Mouse (Mus musculus): ENCODE data around the gene Usp37. TPM values are rescaled to one million over a fixed set of nuclear protein-coding genes. Genes with fewer than 3 reads are reported as not detected.

The Usp37 gene
- polyA plus RNA-seq, 1 experiment from 2014 or later: 8.3 TPM

- H3K9ac ChIP-seq (ENCODE audit: low read length): no peak overlapping the region
- WGBS: 91% methylated on average over 29 of the region's 29 CpGs
- no peak overlapping the region for H3K4me2 ChIP-seq (replicated peaks; ENCODE audit: low read depth)
- H3K4me3 ChIP-seq (ENCODE audit: low read depth, low read length): no peak overlapping the region
- no peak for DNase-seq (ENCODE audit: low spot score)
- H3K36me3 ChIP-seq (ENCODE audit: control insufficient read depth, insufficient read depth, low read length): peaks cover 54% of the 10 kb centered on the region
- no peak for TF ChIP-seq EP300 (optimal IDR thresholded peaks at IDR 0.05)
- no peaks in the 10 kb centered on the region for H3K27me3 ChIP-seq (ENCODE audit: control insufficient read depth, insufficient read depth, low read length)
- H3K4me1 ChIP-seq (replicated peaks; ENCODE audit: control insufficient read depth, insufficient read depth): no peaks in the 10 kb centered on the region
- no peak for ATAC-seq (ENCODE audit: low FRiP score, low TSS enrichment)
- H3K9me3 ChIP-seq (ENCODE audit: control insufficient read depth, low read length): no peaks in the 10 kb centered on the region
- no peak overlapping the region for H3K27ac ChIP-seq (replicated peaks)
These were observed 25.9 kb upstream of the Usp37 start for GRCm38 (mm10) chr1:74569739-74570719.

DNA sequence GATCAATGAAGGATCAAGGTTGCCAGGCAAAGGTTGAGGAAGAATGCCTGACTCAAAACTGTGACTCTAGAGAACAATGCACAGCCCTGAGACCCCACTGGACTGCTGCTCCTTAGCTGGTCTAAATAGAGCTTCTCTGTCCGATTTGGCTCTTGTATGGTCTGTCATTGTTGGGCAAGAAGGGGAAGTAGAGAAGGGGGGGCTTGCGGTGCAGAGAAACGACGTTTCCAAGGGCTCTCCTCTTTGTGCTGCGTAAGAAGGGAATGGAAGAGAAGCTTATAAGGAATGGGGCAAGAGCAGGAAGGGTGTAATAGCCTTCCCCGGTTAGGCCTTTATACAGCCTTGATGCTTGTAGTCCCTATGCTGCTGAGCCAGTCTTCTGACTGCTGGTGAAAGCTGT lies 21.8 kb upstream of the Usp37 start:
- H3K27me3 ChIP-seq (ENCODE audit: control insufficient read depth, insufficient read depth, low read length): no peaks in the 10 kb centered on the region
- H3K9ac ChIP-seq (ENCODE audit: low read length): no peak overlapping the region
- H3K4me3 ChIP-seq (ENCODE audit: low read depth, low read length): no peak overlapping the region
- ATAC-seq (ENCODE audit: low FRiP score, low TSS enrichment): no peak
- H3K36me3 ChIP-seq (ENCODE audit: control insufficient read depth, insufficient read depth, low read length): peaks cover 40% of the 10 kb centered on the region
- 90% methylated on average over 6 of the region's 6 CpGs for WGBS
- no peak for DNase-seq (ENCODE audit: low spot score)
- H3K27ac ChIP-seq (replicated peaks): no peak overlapping the region
- no peaks in the 10 kb centered on the region for H3K9me3 ChIP-seq (ENCODE audit: control insufficient read depth, low read length)
- H3K4me1 ChIP-seq (replicated peaks; ENCODE audit: control insufficient read depth, insufficient read depth): no peaks in the 10 kb centered on the region
- H3K4me2 ChIP-seq (replicated peaks; ENCODE audit: low read depth): no peak overlapping the region
- TF ChIP-seq CTCF (IDR thresholded peaks at IDR 0.05; ENCODE audit: low read depth) (no peak), EP300 (optimal IDR thresholded peaks at IDR 0.05) (no peak)

- no peak overlapping the region for H3K4me3 ChIP-seq (ENCODE audit: low read depth, low read length)
- 81% methylated on average over 5 of the region's 5 CpGs for WGBS
These were observed 15.0 kb upstream of the Usp37 start for GRCm38 (mm10) chr1:74559061-74559460.

GRCm38 (mm10) chr1:74542451-74542961 lies 1.6 kb downstream of the Usp37 start, which contains the start of gene Plcd4:
Gene Plcd4 (plus strand): TSS chr1:74542888.
- ATAC-seq (ENCODE audit: low FRiP score, low TSS enrichment) (0 out of 2 replicates have a peak, but pooled peaks have one; percentile 29), DNase-seq (ENCODE audit: low spot score) (no peak)
- Histone ChIP-seq H3K4me2 (replicated peaks; ENCODE audit: low read depth) (no peak within 1 kb of the TSS), H3K27me3 (ENCODE audit: control insufficient read depth, insufficient read depth, low read length) (no peaks in the 10 kb centered on the region), H3K36me3 (ENCODE audit: control insufficient read depth, insufficient read depth, low read length) (no peaks in the 10 kb centered on the region), H3K4me3 (ENCODE audit: low read depth, low read length) (no peak within 1 kb of the TSS), H3K4me1 (replicated peaks; ENCODE audit: control insufficient read depth, insufficient read depth) (no peaks in the 10 kb centered on the region), H3K9me3 (ENCODE audit: control insufficient read depth, low read length) (no peaks in the 10 kb centered on the region), H3K9ac (ENCODE audit: low read length) (0 out of 2 replicates have a peak within 1 kb of the TSS, but pooled peaks have one; percentile 13), H3K27ac (replicated peaks) (no peak within 1 kb of the TSS)
- WGBS: 8% methylated on average over 6 of the region's 6 CpGs
- TF ChIP-seq EP300 (optimal IDR thresholded peaks at IDR 0.05) (no peak), CTCF (IDR thresholded peaks at IDR 0.05; ENCODE audit: low read depth) (no peak)

More at GRCm38 (mm10) chr1:74559061-74559460, 15.0 kb upstream of the Usp37 start:
- no peak for TF ChIP-seq EP300 (optimal IDR thresholded peaks at IDR 0.05)
- TF ChIP-seq CTCF (IDR thresholded peaks at IDR 0.05; ENCODE audit: low read depth): no peak
- Histone ChIP-seq H3K9me3 (ENCODE audit: control insufficient read depth, low read length) (no peaks in the 10 kb centered on the region), H3K4me1 (replicated peaks; ENCODE audit: control insufficient read depth, insufficient read depth) (no peaks in the 10 kb centered on the region), H3K4me2 (replicated peaks; ENCODE audit: low read depth) (no peak overlapping the region), H3K9ac (ENCODE audit: low read length) (no peak overlapping the region), H3K27ac (replicated peaks) (no peak overlapping the region), H3K36me3 (ENCODE audit: control insufficient read depth, insufficient read depth, low read length) (no peaks in the 10 kb centered on the region), H3K27me3 (ENCODE audit: control insufficient read depth, insufficient read depth, low read length) (no peaks in the 10 kb centered on the region)
- ATAC-seq (ENCODE audit: low FRiP score, low TSS enrichment): no peak
- no peak for DNase-seq (ENCODE audit: low spot score)

GRCm38 (mm10) chr1:74538650-74539049 lies 5.4 kb downstream of the Usp37 start:
- H3K27ac ChIP-seq (replicated peaks): no peak overlapping the region
- H3K9me3 ChIP-seq (ENCODE audit: control insufficient read depth, low read length): no peaks in the 10 kb centered on the region
- no peak for TF ChIP-seq EP300 (optimal IDR thresholded peaks at IDR 0.05)
- no peak for TF ChIP-seq CTCF (IDR thresholded peaks at IDR 0.05; ENCODE audit: low read depth)
- H3K9ac ChIP-seq (ENCODE audit: low read length): no peak overlapping the region
- H3K4me2 ChIP-seq (replicated peaks; ENCODE audit: low read depth): no peak overlapping the region
- no peak overlapping the region for H3K4me3 ChIP-seq (ENCODE audit: low read depth, low read length)
- no peak for ATAC-seq (ENCODE audit: low FRiP score, low TSS enrichment)
- H3K4me1 ChIP-seq (replicated peaks; ENCODE audit: control insufficient read depth, insufficient read depth): no peaks in the 10 kb centered on the region
- no peaks in the 10 kb centered on the region for H3K36me3 ChIP-seq (ENCODE audit: control insufficient read depth, insufficient read depth, low read length)
- no peaks in the 10 kb centered on the region for H3K27me3 ChIP-seq (ENCODE audit: control insufficient read depth, insufficient read depth, low read length)
- no peak for DNase-seq (ENCODE audit: low spot score)

DNA sequence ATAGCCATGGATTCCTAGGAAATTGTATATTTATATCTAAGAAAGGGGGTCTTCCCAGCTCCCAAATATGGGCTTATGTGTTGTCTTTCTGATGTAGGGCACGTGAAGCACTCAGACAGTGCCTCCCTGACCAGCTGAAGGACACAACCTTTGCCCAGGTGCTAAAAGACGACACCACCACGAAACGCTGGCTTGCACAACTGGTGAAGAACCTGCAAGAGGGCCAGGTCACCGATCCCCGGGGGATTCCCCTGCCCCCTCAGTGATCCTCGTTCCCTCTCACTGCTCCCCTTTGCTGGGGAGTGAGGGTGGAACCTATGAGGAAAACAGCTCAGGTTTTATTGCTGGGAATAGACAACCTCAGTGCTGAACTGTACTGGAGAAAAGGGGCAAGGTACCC lies 15.5 kb downstream of the Usp37 start:
- no peak for ATAC-seq (ENCODE audit: low FRiP score, low TSS enrichment)
- H3K4me1 ChIP-seq (replicated peaks; ENCODE audit: control insufficient read depth, insufficient read depth): no peaks in the 10 kb centered on the region
- no peaks in the 10 kb centered on the region for H3K27me3 ChIP-seq (ENCODE audit: control insufficient read depth, insufficient read depth, low read length)
- H3K9ac ChIP-seq (ENCODE audit: low read length): no peak overlapping the region
- no peak for TF ChIP-seq CTCF (IDR thresholded peaks at IDR 0.05; ENCODE audit: low read depth)
- TF ChIP-seq EP300 (optimal IDR thresholded peaks at IDR 0.05): no peak
- no peak overlapping the region for H3K4me2 ChIP-seq (replicated peaks; ENCODE audit: low read depth)
- DNase-seq (ENCODE audit: low spot score): no peak
- H3K9me3 ChIP-seq (ENCODE audit: control insufficient read depth, low read length): no peaks in the 10 kb centered on the region
- H3K27ac ChIP-seq (replicated peaks): no peak overlapping the region
- peaks cover 36% of the 10 kb centered on the region; the same call in 1 of the 2 replicates for H3K36me3 ChIP-seq (ENCODE audit: control insufficient read depth, insufficient read depth, low read length)
- 90% methylated on average over 7 of the region's 7 CpGs for WGBS
- H3K4me3 ChIP-seq (ENCODE audit: low read depth, low read length): no peak overlapping the region

Measured in stomach, postnatal 0 days (tissue).